ENCODE assay signal across 25 mouse cellular contexts in the genomic region with DNA sequence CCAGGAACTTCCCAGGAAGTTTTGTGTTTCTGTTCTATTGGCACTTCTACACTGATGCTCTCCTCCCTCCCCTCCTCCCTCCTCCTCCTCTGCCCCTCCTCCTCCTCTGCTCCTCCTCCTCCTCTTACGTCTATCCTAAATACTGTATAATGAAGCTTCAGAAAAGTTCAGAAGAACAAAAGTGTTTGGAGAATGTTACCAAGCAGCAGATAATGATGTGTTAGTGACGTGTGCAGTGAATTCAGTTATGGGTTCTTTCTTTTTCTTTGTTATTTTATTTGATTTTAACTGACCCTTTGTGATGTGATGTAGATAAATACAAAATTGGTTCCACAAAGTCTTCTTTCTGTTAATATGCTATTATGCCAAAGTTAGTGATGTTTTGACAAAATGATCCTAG. TPM values are rescaled to one million over a fixed set of nuclear protein-coding genes. Genes with fewer than 3 reads are reported as not detected.
DNase-seq lines count a peak whose midpoint lies in the region; ATAC-seq and TF ChIP-seq lines count a peak whose summit lies in the region.
"Had no signal": no experiment of that assay in that cellular context is flagged by ENCODE, and none has a peak within 500 bp of the region (broad histone marks: within the 10 kb centered on the region; RNA-seq: fewer than 3 reads in every experiment).

No protein-coding gene starts in this region.

- no peak for TF ChIP-seq EP300 in liver, postnatal 0 days (IDR thresholded peaks at IDR 0.05; ENCODE audit: low read depth)

- intact Hi-C loops in heart, postnatal 14 days (cut with DNase I), result no loop called here

- H3K27me3 ChIP-seq in liver, embryonic 16.5 days (ENCODE audit: control insufficient read depth, insufficient read depth, low read depth, low read length), result no peaks in the 10 kb centered on the region
- H3K27me3 ChIP-seq in liver, postnatal 0 days (ENCODE audit: insufficient read depth, low read length), result no peaks in the 10 kb centered on the region
- no peaks in the 10 kb centered on the region for H3K27me3 ChIP-seq in thymus, adult 2 months (ENCODE audit: control insufficient read depth, insufficient read depth, low read length)
- H3K27me3 ChIP-seq: embryonic facial prominence, embryonic 12.5 days; embryonic facial prominence, embryonic 15.5 days; heart, embryonic 12.5 days; heart, embryonic 15.5 days had no signal

- no peak overlapping the region for H3K27ac ChIP-seq in liver, embryonic 16.5 days (ENCODE audit: low read length)
- H3K27ac ChIP-seq in liver, postnatal 0 days (ENCODE audit: low read depth), result no peak overlapping the region
- 0 out of 2 replicates have a peak overlapping the region, but pooled peaks have one; percentile 39 for H3K27ac ChIP-seq in brown adipose tissue, adult 24 weeks (replicated peaks; ENCODE audit: low read depth, low read length)
- no peak overlapping the region for H3K27ac ChIP-seq in thymus, adult 2 months (ENCODE audit: control insufficient read depth, insufficient read depth, low read length)
- H3K27ac ChIP-seq: embryonic facial prominence, embryonic 12.5 days; embryonic facial prominence, embryonic 15.5 days; heart, embryonic 15.5 days; hindbrain, embryonic 14.5 days; hindbrain, postnatal 0 days had no signal

- H3K9me3 ChIP-seq in liver, embryonic 16.5 days (replicated peaks; ENCODE audit: control insufficient read depth, low read length), result no peaks in the 10 kb centered on the region
- no peaks in the 10 kb centered on the region for H3K9me3 ChIP-seq in liver, postnatal 0 days (ENCODE audit: low read length)
- H3K9me3 ChIP-seq: embryonic facial prominence, embryonic 12.5 days; embryonic facial prominence, embryonic 15.5 days; heart, embryonic 15.5 days had no signal

- no peak overlapping the region for H3K4me3 ChIP-seq in liver, embryonic 16.5 days (ENCODE audit: low read depth, low read length)
- no peak overlapping the region for H3K4me3 ChIP-seq in liver, postnatal 0 days (ENCODE audit: low read depth, low read length)
- H3K4me3 ChIP-seq in lung, adult 2 months (replicated peaks; ENCODE audit: extremely low read depth, low read depth, low read length), result no peak overlapping the region
- H3K4me3 ChIP-seq in brown adipose tissue, adult 24 weeks (ENCODE audit: insufficient read depth, low read depth, low read length), result no peak overlapping the region
- H3K4me3 ChIP-seq in thymus, adult 2 months (ENCODE audit: control insufficient read depth, insufficient read depth, low read length), result no peak overlapping the region
- H3K4me3 ChIP-seq: embryonic facial prominence, embryonic 12.5 days; embryonic facial prominence, embryonic 15.5 days; heart, embryonic 12.5 days; heart, embryonic 15.5 days had no signal

- TF ChIP-seq CTCF in liver, postnatal 0 days (IDR thresholded peaks at IDR 0.05; ENCODE audit: low read depth), result no peak
- no peak for TF ChIP-seq CTCF in lung, adult 2 months (IDR thresholded peaks at IDR 0.05; ENCODE audit: insufficient read depth, low read length)
- TF ChIP-seq CTCF in thymus, adult 2 months (IDR thresholded peaks at IDR 0.05; ENCODE audit: borderline replicate concordance, control insufficient read depth, extremely low read depth, insufficient read depth, low read length, poor library complexity), result no peak

- DNase-seq in heart, adult 11 months, result peak; percentile 86
- DNase-seq in heart, postnatal 14 days, result no peak
- DNase-seq in liver, postnatal 0 days, result no peak
- peak; percentile 40 for DNase-seq in lung, postnatal 10 days
- DNase-seq in lung, adult 2 months, result no peak
- DNase-seq in thymus, adult 2 months, result no peak
- DNase-seq: adrenal gland, adult 2 months; cerebellum, adult 11-12 months; cerebellum, adult 9-10 months; cerebellum, postnatal 14 days; forebrain, postnatal 0 days; gastrocnemius, postnatal 36 days; heart, postnatal 10 days; heart, postnatal 4 days had no signal

- TF ChIP-seq POLR2A in lung, adult 2 months (IDR thresholded peaks at IDR 0.05; ENCODE audit: borderline replicate concordance, extremely low read depth, low read depth, low read length), result no peak
- TF ChIP-seq POLR2A in thymus, adult 2 months (IDR thresholded peaks at IDR 0.05; ENCODE audit: control insufficient read depth, extremely low read depth, insufficient read depth, low read length, poor library complexity), result no peak

- H3K9ac ChIP-seq in liver, embryonic 16.5 days (ENCODE audit: low read depth, low read length), result no peak overlapping the region
- no peak overlapping the region for H3K9ac ChIP-seq in liver, postnatal 0 days (replicated peaks)
- H3K9ac ChIP-seq: embryonic facial prominence, embryonic 12.5 days; embryonic facial prominence, embryonic 15.5 days; forebrain, postnatal 0 days; heart, embryonic 12.5 days; heart, embryonic 15.5 days; hindbrain, embryonic 14.5 days had no signal

- H3K4me2 ChIP-seq in liver, embryonic 16.5 days (ENCODE audit: low read depth, low read length), result 0 out of 2 replicates have a peak overlapping the region, but pooled peaks have one; percentile 6
- H3K4me2 ChIP-seq in liver, postnatal 0 days (ENCODE audit: low read depth, low read length), result no peak overlapping the region
- H3K4me2 ChIP-seq: embryonic facial prominence, embryonic 12.5 days; embryonic facial prominence, embryonic 15.5 days; heart, embryonic 12.5 days; heart, embryonic 15.5 days; hindbrain, embryonic 14.5 days had no signal

- 64% methylated on average over 2 of the region's 2 CpGs for WGBS in liver, embryonic 16.5 days (ENCODE audit: insufficient replicate concordance)
- 64% methylated on average over 2 of the region's 2 CpGs for WGBS in liver, postnatal 0 days (ENCODE audit: insufficient replicate concordance)
- WGBS in lung, adult 2 months, result 26% methylated on average over 2 of the region's 2 CpGs
- WGBS in thymus, adult 2 months, result 92% methylated on average over 2 of the region's 2 CpGs

- ATAC-seq in liver, embryonic 16.5 days (ENCODE audit: low read depth), result no peak
- no peak; the same call in 1 of the 2 replicates for ATAC-seq in liver, postnatal 0 days
- ATAC-seq: CD4-positive, CD25-positive, alpha-beta regulatory T cell, adult 4 months; forebrain, embryonic 14.5 days; forebrain, postnatal 0 days; hindbrain, postnatal 0 days; inflammation-experienced regulatory T-cells, adult 6 months had no signal

- H3K36me3 ChIP-seq in liver, embryonic 16.5 days (ENCODE audit: control insufficient read depth, insufficient read depth), result peaks cover under 1% of the 10 kb centered on the region
- H3K36me3 ChIP-seq in liver, postnatal 0 days (replicated peaks; ENCODE audit: insufficient read depth, low read length), result peaks cover 6% of the 10 kb centered on the region
- H3K36me3 ChIP-seq in thymus, adult 2 months (ENCODE audit: control insufficient read depth, insufficient read depth, low read length), result peaks cover 20% of the 10 kb centered on the region

- peaks cover 28% of the 10 kb centered on the region for H3K4me1 ChIP-seq in liver, embryonic 16.5 days (ENCODE audit: control insufficient read depth, low read depth, low read length)
- peaks cover 41% of the 10 kb centered on the region for H3K4me1 ChIP-seq in liver, postnatal 0 days (ENCODE audit: insufficient read depth)
- peaks cover 42% of the 10 kb centered on the region for H3K4me1 ChIP-seq in lung, adult 2 months (ENCODE audit: control insufficient read depth, insufficient read depth, low read length)
- H3K4me1 ChIP-seq in brown adipose tissue, adult 24 weeks (ENCODE audit: control insufficient read depth, insufficient read depth, insufficient read length, low read length), result peaks cover 36% of the 10 kb centered on the region
- H3K4me1 ChIP-seq in thymus, adult 2 months (replicated peaks; ENCODE audit: control insufficient read depth, insufficient read depth, low read length), result 0 out of 2 replicates have a peak, but pooled peaks cover 4% of the 10 kb centered on the region

RNA-seq across cellular contexts. Expression of a gene that starts 22.2 kb away (rescaled TPM):
- 100 to 1,000 TPM; 173 to 206 TPM for total RNA-seq in heart, postnatal 14 days (2021)
- polyA plus RNA-seq in liver, embryonic 16.5 days (2015; fragmentation: Nextera tagmentation; extraction: Ambion mirVana), result 17.9 and 20.1 TPM in 2 replicates
- 24.0 and 25.5 TPM in 2 replicates for polyA plus RNA-seq in liver, postnatal 0 days (2015; fragmentation: Nextera tagmentation; extraction: Ambion mirVana)
- polyA plus RNA-seq in lung, adult 2 months (2012; rRNA removed), result 107 and 129 TPM in 2 replicates
- 78.1 and 111 TPM in 2 replicates for polyA plus RNA-seq in brown adipose tissue, adult 24 weeks (2012; ENCODE audit: insufficient read depth, insufficient read length, missing spikeins)
- 50.0 and 54.2 TPM in 2 replicates for polyA plus RNA-seq in thymus, adult 2 months (2012; rRNA removed)

Comparison
In these comparisons a context has a peak if more than half of its experiments do, and no peak if none do; other contexts are left out.
1. DNase-seq: peak in heart, adult 11 months (single experiment) and lung, postnatal 10 days (single experiment); none in heart, postnatal 14 days (0 of 2), liver, postnatal 0 days (single experiment), lung, adult 2 months (single experiment) and thymus, adult 2 months (single experiment).